Mouse (Mus musculus): Measurements from ENCODE around the gene Thsd4. TPM values are rescaled to one million over a fixed set of nuclear protein-coding genes. Genes with fewer than 3 reads are reported as not detected.

The Thsd4 gene
- polyA plus RNA-seq, 1 experiment, result 1.7 TPM

DNA sequence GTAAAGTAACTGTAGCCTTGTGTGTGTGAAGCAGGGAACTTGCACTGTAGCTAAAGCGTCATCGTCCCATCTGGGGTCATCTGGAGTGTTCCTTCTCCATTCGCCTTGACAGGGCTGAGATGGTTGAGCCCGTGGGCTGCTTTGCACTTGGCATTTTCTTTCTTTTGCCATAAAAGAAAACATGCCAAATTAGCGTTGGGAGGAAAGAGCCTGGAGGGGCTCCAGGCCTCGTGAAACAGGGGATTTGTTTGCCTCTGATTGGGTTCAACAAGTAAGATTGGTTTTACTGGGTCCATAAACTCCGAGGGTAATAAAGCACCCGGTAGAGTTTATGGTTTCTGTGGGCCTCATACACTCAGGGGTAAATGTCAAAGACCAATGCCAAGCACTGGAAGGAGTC, 519.5 kb downstream of the Thsd4 start:
- Histone ChIP-seq H3K4me3 (no peak overlapping the region), H3K79me2 (ENCODE audit: control insufficient read depth, insufficient read depth) (no peaks in the 10 kb centered on the region), H3ac (ENCODE audit: control insufficient read depth, insufficient read length) (no peak overlapping the region), H3K36me3 (ENCODE audit: control insufficient read depth, insufficient read depth) (no peaks in the 10 kb centered on the region), H3K4me2 (ENCODE audit: low read depth) (no peak overlapping the region), H3K27me3 (ENCODE audit: control insufficient read depth, insufficient read depth, insufficient read length) (no peaks in the 10 kb centered on the region)
- no peak for TF ChIP-seq TCF12 (IDR thresholded peaks at IDR 0.05; ENCODE audit: insufficient read depth, poor library complexity, severe bottlenecking)
- TF ChIP-seq MAX (IDR thresholded peaks at IDR 0.05; ENCODE audit: low read depth), result no peak
- TF ChIP-seq TCF3 (IDR thresholded peaks at IDR 0.05; ENCODE audit: insufficient read length, low read depth), result no peak
- no peak for TF ChIP-seq CEBPB (IDR thresholded peaks at IDR 0.05; ENCODE audit: insufficient read depth, poor library complexity, severe bottlenecking)
- TF ChIP-seq REST (IDR thresholded peaks at IDR 0.05; ENCODE audit: insufficient read depth, insufficient read length), result no peak
- TF ChIP-seq MYOG (IDR thresholded peaks at IDR 0.05; ENCODE audit: control insufficient read depth in 1 of 3, insufficient read depth in 1 of 3, insufficient read length in 2 of 3, low read depth in 2 of 3), result no peak
- no peak for TF ChIP-seq E2F4 (IDR thresholded peaks at IDR 0.05; ENCODE audit: insufficient read depth)
- no peak for TF ChIP-seq POLR2AphosphoS2 (IDR thresholded peaks at IDR 0.05; ENCODE audit: insufficient read length, low read depth)
- no peak for TF ChIP-seq POLR2A (IDR thresholded peaks at IDR 0.05; ENCODE audit: insufficient read length, low read depth)

DNA sequence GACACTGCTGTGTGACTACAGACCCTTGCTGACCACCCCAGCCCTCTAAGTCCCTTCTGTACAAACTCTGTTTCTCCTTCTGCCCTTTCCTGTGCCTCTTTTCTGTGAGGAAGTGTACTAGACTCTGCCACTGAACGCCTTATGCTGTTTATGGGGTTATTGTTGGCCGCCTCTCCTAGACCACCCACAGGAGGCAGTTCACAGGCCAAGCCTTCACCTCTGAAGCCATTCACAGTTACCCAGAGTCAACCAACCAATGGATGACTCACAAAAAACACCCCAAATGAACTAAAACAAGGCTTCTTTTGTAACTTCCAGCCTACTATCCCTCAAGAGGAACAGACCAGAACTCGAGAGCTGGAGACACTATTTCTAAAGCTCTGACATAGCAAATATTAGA, 520.4 kb downstream of the Thsd4 start:
- TF ChIP-seq CEBPB (IDR thresholded peaks at IDR 0.05; ENCODE audit: insufficient read depth, poor library complexity, severe bottlenecking) (no peak), MAX (IDR thresholded peaks at IDR 0.05; ENCODE audit: low read depth) (no peak), POLR2A (IDR thresholded peaks at IDR 0.05; ENCODE audit: insufficient read length, low read depth) (no peak), E2F4 (IDR thresholded peaks at IDR 0.05; ENCODE audit: insufficient read depth) (no peak), TCF12 (IDR thresholded peaks at IDR 0.05; ENCODE audit: insufficient read depth, poor library complexity, severe bottlenecking) (no peak), MYOD1 (IDR thresholded peaks at IDR 0.05; ENCODE audit: control insufficient read depth in 1 of 3, insufficient read length in 2 of 3, low read depth in 2 of 3) (no peak), POLR2AphosphoS2 (IDR thresholded peaks at IDR 0.05; ENCODE audit: insufficient read length, low read depth) (no peak), USF1 (IDR thresholded peaks at IDR 0.05; ENCODE audit: low read depth) (no peak), MYOG (IDR thresholded peaks at IDR 0.05; ENCODE audit: control insufficient read depth in 1 of 3, insufficient read depth in 1 of 3, insufficient read length in 2 of 3, low read depth in 2 of 3) (no peak), TCF3 (IDR thresholded peaks at IDR 0.05; ENCODE audit: insufficient read length, low read depth) (no peak), SRF (IDR thresholded peaks at IDR 0.05; ENCODE audit: control insufficient read depth, insufficient read length, low read depth) (no peak), REST (IDR thresholded peaks at IDR 0.05; ENCODE audit: insufficient read depth, insufficient read length) (no peak)
- H3K4me2 ChIP-seq (ENCODE audit: low read depth), result no peak overlapping the region
- H3K36me3 ChIP-seq (ENCODE audit: control insufficient read depth, insufficient read depth), result no peaks in the 10 kb centered on the region
- no peaks in the 10 kb centered on the region for H3K79me2 ChIP-seq (ENCODE audit: control insufficient read depth, insufficient read depth)
- no peak overlapping the region for H3K4me3 ChIP-seq
- H3K27me3 ChIP-seq (ENCODE audit: control insufficient read depth, insufficient read depth, insufficient read length), result no peaks in the 10 kb centered on the region
- H3ac ChIP-seq (ENCODE audit: control insufficient read depth, insufficient read length), result no peak overlapping the region

DNA sequence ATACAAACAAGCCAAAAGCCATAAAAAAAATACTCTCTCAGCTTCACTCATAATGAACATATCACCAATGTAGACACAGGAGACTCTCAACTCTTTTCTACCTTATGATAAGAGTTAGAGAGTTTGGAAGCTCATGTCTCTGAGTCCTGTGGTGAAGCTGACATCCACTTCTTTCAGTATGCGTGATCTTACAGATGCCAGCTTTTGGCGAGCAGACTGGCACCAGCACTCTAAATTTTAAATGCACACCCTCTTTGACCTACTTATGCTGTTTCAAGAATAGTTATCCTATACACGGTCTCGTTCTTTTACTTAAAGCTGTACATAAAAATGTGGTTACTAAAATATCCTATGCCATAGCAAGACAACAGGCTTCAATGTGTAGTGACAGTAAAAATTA, 524.1 kb downstream of the Thsd4 start:
- H3K4me2 ChIP-seq (ENCODE audit: low read depth), result no peak overlapping the region
- H3K4me3 ChIP-seq, result no peak overlapping the region
- no peak overlapping the region for H3ac ChIP-seq (ENCODE audit: control insufficient read depth, insufficient read length)
- TF ChIP-seq MAX (IDR thresholded peaks at IDR 0.05; ENCODE audit: low read depth) (no peak), USF1 (IDR thresholded peaks at IDR 0.05; ENCODE audit: low read depth) (no peak), TCF12 (IDR thresholded peaks at IDR 0.05; ENCODE audit: insufficient read depth, poor library complexity, severe bottlenecking) (no peak), REST (IDR thresholded peaks at IDR 0.05; ENCODE audit: insufficient read depth, insufficient read length) (no peak), CEBPB (IDR thresholded peaks at IDR 0.05; ENCODE audit: insufficient read depth, poor library complexity, severe bottlenecking) (no peak), POLR2AphosphoS2 (IDR thresholded peaks at IDR 0.05; ENCODE audit: insufficient read length, low read depth) (no peak), MYOG (IDR thresholded peaks at IDR 0.05; ENCODE audit: control insufficient read depth in 1 of 3, insufficient read depth in 1 of 3, insufficient read length in 2 of 3, low read depth in 2 of 3) (no peak), POLR2A (IDR thresholded peaks at IDR 0.05; ENCODE audit: insufficient read length, low read depth) (no peak), TCF3 (IDR thresholded peaks at IDR 0.05; ENCODE audit: insufficient read length, low read depth) (no peak), SRF (IDR thresholded peaks at IDR 0.05; ENCODE audit: control insufficient read depth, insufficient read length, low read depth) (no peak), E2F4 (IDR thresholded peaks at IDR 0.05; ENCODE audit: insufficient read depth) (no peak), MYOD1 (IDR thresholded peaks at IDR 0.05; ENCODE audit: control insufficient read depth in 1 of 3, insufficient read length in 2 of 3, low read depth in 2 of 3) (no peak)
- no peaks in the 10 kb centered on the region for H3K27me3 ChIP-seq (ENCODE audit: control insufficient read depth, insufficient read depth, insufficient read length)
- H3K79me2 ChIP-seq (ENCODE audit: control insufficient read depth, insufficient read depth), result no peaks in the 10 kb centered on the region
- H3K36me3 ChIP-seq (ENCODE audit: control insufficient read depth, insufficient read depth), result no peaks in the 10 kb centered on the region

DNA sequence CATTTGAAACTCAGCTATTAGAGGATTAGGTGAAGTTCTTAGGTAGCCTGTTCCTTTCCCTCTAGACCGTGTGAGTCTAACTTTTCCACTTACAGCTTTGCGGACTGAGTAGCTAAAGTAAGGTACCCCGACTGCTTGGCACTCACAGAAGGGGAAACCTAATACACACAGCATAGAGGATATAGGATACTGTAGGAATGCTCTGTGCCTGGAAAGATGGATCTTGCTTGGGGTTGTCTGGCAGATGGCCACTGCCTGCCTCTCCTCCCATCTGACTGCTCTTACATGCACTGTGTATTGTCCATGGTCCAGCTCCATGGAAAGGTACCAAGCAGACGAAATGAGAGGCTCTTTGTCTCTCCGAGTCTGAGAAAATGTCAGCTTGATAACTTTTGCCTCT, 530.4 kb downstream of the Thsd4 start:
- TF ChIP-seq E2F4 (IDR thresholded peaks at IDR 0.05; ENCODE audit: insufficient read depth) (no peak), POLR2A (IDR thresholded peaks at IDR 0.05; ENCODE audit: insufficient read length, low read depth) (no peak), MAX (IDR thresholded peaks at IDR 0.05; ENCODE audit: low read depth) (no peak), TCF3 (IDR thresholded peaks at IDR 0.05; ENCODE audit: insufficient read length, low read depth) (no peak)
- no peaks in the 10 kb centered on the region for H3K36me3 ChIP-seq (ENCODE audit: control insufficient read depth, insufficient read depth)

DNA sequence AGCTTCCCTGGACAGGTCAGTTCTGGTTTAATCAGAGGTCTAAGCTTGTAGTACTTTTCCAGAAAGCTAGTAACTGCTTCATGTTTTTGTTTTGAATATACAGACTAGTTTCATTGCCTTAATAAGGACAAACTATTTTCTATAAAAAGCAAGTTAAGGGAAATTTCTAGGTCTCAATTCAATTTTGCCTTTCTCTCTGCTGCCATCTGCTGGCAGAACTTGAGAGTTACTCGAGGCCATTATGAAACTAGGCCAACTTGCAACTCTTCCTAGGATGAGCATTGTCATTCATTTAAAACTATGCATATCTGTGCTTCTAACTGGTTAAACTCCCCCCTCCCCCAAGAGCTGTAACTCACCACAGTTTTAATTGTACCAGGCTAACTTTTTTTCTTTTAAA, 532.0 kb downstream of the Thsd4 start:
- Histone ChIP-seq H3K4me2 (ENCODE audit: low read depth) (no peak overlapping the region), H3K27me3 (ENCODE audit: control insufficient read depth, insufficient read depth, insufficient read length) (no peaks in the 10 kb centered on the region), H3K36me3 (ENCODE audit: control insufficient read depth, insufficient read depth) (no peaks in the 10 kb centered on the region), H3K4me3 (no peak overlapping the region), H3ac (ENCODE audit: control insufficient read depth, insufficient read length) (no peak overlapping the region), H3K79me2 (ENCODE audit: control insufficient read depth, insufficient read depth) (no peaks in the 10 kb centered on the region)
- TF ChIP-seq TCF12 (IDR thresholded peaks at IDR 0.05; ENCODE audit: insufficient read depth, poor library complexity, severe bottlenecking) (no peak), CEBPB (IDR thresholded peaks at IDR 0.05; ENCODE audit: insufficient read depth, poor library complexity, severe bottlenecking) (no peak), POLR2A (IDR thresholded peaks at IDR 0.05; ENCODE audit: insufficient read length, low read depth) (no peak), USF1 (IDR thresholded peaks at IDR 0.05; ENCODE audit: low read depth) (no peak), MAX (IDR thresholded peaks at IDR 0.05; ENCODE audit: low read depth) (no peak), MYOG (IDR thresholded peaks at IDR 0.05; ENCODE audit: control insufficient read depth in 1 of 3, insufficient read depth in 1 of 3, insufficient read length in 2 of 3, low read depth in 2 of 3) (no peak), SRF (IDR thresholded peaks at IDR 0.05; ENCODE audit: control insufficient read depth, insufficient read length, low read depth) (no peak), E2F4 (IDR thresholded peaks at IDR 0.05; ENCODE audit: insufficient read depth) (no peak), POLR2AphosphoS2 (IDR thresholded peaks at IDR 0.05; ENCODE audit: insufficient read length, low read depth) (no peak), TCF3 (IDR thresholded peaks at IDR 0.05; ENCODE audit: insufficient read length, low read depth) (no peak), REST (IDR thresholded peaks at IDR 0.05; ENCODE audit: insufficient read depth, insufficient read length) (no peak), MYOD1 (IDR thresholded peaks at IDR 0.05; ENCODE audit: control insufficient read depth in 1 of 3, insufficient read length in 2 of 3, low read depth in 2 of 3) (no peak)

More for the DNA sequence above, 530.4 kb downstream of the Thsd4 start:
- no peak overlapping the region for H3ac ChIP-seq (ENCODE audit: control insufficient read depth, insufficient read length)
- no peak overlapping the region for H3K4me3 ChIP-seq
- H3K4me2 ChIP-seq (ENCODE audit: low read depth), result no peak overlapping the region
- no peaks in the 10 kb centered on the region for H3K27me3 ChIP-seq (ENCODE audit: control insufficient read depth, insufficient read depth, insufficient read length)
- no peaks in the 10 kb centered on the region for H3K79me2 ChIP-seq (ENCODE audit: control insufficient read depth, insufficient read depth)

All from myocyte (in vitro differentiated cells).